Mouse (Mus musculus) mature B cell (primary cell): Measurements from ENCODE around the gene Pacsin3.

Experiments used
- in situ Hi-C: fragments of 300-500 bp; cut with MboI; formaldehyde crosslinking; loops from 2 replicates; pipeline ENCODE4 v1.14.3; 2019

Gene Pacsin3

GRCm38 (mm10) chr2:91305926-91306325 is 50.2 kb downstream of the Pacsin3 start:
- in situ Hi-C loops = no loop called here

DNA sequence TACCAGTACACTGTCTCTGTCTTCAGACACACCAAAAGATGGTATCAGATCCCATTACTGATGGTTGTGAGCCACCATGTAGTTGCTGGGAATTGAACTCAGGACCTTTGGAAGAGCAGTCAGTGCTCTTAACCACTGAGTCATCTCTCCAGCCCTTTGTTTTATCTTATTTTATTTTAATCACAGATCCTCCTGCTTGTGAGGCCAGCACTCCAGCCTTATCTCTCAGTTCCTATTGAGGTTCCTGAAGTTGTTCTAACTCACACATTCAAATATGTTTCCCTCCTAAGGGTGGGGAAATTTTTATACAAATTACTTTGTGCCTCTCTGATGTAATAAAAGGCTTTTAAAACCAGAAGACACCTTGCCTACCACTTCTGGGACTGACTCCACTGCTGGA is 50.8 kb downstream of the Pacsin3 start:
- in situ Hi-C loops = no loop called here

- in situ Hi-C loops = no loop called here
These were observed 52.9 kb downstream of the Pacsin3 start for GRCm38 (mm10) chr2:91308680-91309079.

- in situ Hi-C loops = no loop called here
These were observed 53.8 kb downstream of the Pacsin3 start for GRCm38 (mm10) chr2:91309546-91309945.

DNA sequence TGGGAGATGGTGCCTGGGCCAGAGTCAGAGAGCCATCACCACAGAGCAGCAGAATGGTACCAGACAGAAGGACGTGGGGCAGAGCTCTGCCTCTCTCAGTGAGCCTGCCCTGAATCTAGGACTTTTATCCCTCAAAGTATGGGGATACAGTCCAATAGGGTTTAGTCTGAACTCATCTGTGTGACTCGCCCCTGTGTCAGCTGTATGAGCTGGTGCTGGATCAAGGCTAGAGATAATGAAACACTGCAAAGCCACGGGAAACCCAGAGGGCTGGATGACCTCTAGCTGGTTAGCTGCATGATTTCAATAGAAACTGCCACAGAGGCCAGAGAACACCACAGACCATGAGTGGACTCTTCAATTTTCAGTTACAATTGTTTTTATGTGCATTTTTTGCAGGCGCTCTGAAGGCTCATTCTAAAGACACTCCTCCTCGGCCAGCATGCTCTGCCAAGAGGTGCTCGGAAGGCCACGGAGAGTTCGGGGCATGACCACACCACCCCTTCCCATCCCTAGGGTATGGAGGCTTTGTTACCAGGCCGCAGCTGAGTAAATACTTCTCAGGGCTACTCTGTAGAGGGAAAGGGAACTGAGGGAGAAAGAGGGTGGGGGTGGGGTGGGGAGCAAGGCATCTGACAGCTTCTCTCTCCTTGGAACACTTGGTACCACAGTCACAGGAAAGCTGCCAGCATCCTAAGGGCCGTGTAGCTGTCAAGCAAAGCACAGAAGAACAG is 57.0 kb downstream of the Pacsin3 start:
- in situ Hi-C loops = no loop called here

- in situ Hi-C loops = no loop called here
These were observed 58.4 kb downstream of the Pacsin3 start for GRCm38 (mm10) chr2:91314184-91314583.
